Mouse (Mus musculus) CH12.LX (cell line): Measurements from ENCODE around the gene Adora1. TPM values are rescaled to one million over a fixed set of nuclear protein-coding genes. Genes with fewer than 3 reads are reported as not detected.
"Not testable (repeated sequence)": the region's sequence is repeated elsewhere in the genome, so short reads cannot be mapped to it uniquely, and the experiment has no call there.

Experiments used
- DNase-seq: peaks from one replicate; pipeline ENCODE4 v3.0.0-alpha.2; 2013; ENCODE audit errors: extremely low read depth
- H3K27ac ChIP-seq: 2 replicates; pipeline ENCODE4 v1.5.1; 2012; ENCODE audit warnings: low read depth, mild to moderate bottlenecking, control low read depth, moderate library complexity; ENCODE audit not compliant: insufficient read depth
- H3K27me3 ChIP-seq: replicated peaks from 2 replicates; pipeline ENCODE3; 2012; ENCODE audit warnings: inconsistent platforms
- H3K36me3 ChIP-seq, 2 experiments: replicated peaks in 1 of 2; 2 replicates each; pipeline versions ENCODE3 to v1.6.1; 2012; ENCODE audit warnings: inconsistent platforms in 1 of 2, low read length in 1 of 2, mild to moderate bottlenecking in 1 of 2, mixed read lengths in 1 of 2, moderate library complexity in 1 of 2; ENCODE audit not compliant: control insufficient read depth in 1 of 2, insufficient read depth in 1 of 2
- H3K4me1 ChIP-seq, 2 experiments: 2 replicates each; pipeline ENCODE4 v1.6.1; 2012; ENCODE audit warnings: inconsistent platforms in 1 of 2, moderate library complexity in 1 of 2; ENCODE audit not compliant: insufficient read depth in 2 of 2, control insufficient read depth in 1 of 2
- H3K4me2 ChIP-seq: 2 replicates; pipeline ENCODE4 v1.6.1; 2012; ENCODE audit warnings: low read depth, mild to moderate bottlenecking, control low read depth; ENCODE audit not compliant: poor library complexity, insufficient read depth, severe bottlenecking
- H3K4me3 ChIP-seq, 3 experiments: fragments of 150-350 bp in 1 of 3; sonication (generic) in 1 of 3; replicated peaks in 1 of 3; 2 replicates each; pipeline versions ENCODE3 to v1.5.1; 2011 to 2012; ENCODE audit warnings: low read depth in 2 of 3, low read length in 2 of 3, mild to moderate bottlenecking in 2 of 3, moderate library complexity in 2 of 3, control low read depth in 1 of 3, improper control_type of control experiment in 1 of 3, inconsistent platforms in 1 of 3, mixed read lengths in 1 of 3; ENCODE audit not compliant: poor library complexity in 1 of 3
- H3K79me2 ChIP-seq: replicated peaks from 2 replicates; pipeline ENCODE4 v1.6.1; 2012; ENCODE audit warnings: mild to moderate bottlenecking, moderate library complexity; ENCODE audit not compliant: control insufficient read depth, poor library complexity, insufficient read depth, severe bottlenecking; ENCODE audit errors: extremely low read depth
- H3K9ac ChIP-seq: 2 replicates; pipeline ENCODE4 v1.6.1; 2012; ENCODE audit warnings: low read depth, mild to moderate bottlenecking, control low read depth, moderate library complexity; ENCODE audit not compliant: insufficient read depth
- H3K9me3 ChIP-seq: replicated peaks from 2 replicates; pipeline ENCODE3; 2012; ENCODE audit warnings: low read length, inconsistent platforms, mixed read lengths
- CHD1 ChIP-seq: IDR thresholded peaks from 2 replicates; pipeline ENCODE4 v1.6.1; 2012; ENCODE audit warnings: low read depth, low read length, improper control_type of control experiment, inconsistent platforms
- CTCF ChIP-seq, 2 experiments: IDR thresholded peaks in 1 of 2; conservative IDR thresholded peaks in 1 of 2; 2 replicates each; pipeline ENCODE4 v1.5.1; 2011 to 2012; ENCODE audit warnings: low read depth in 2 of 2, low read length in 2 of 2, improper control_type of control experiment in 1 of 2, inconsistent platforms in 1 of 2, mild to moderate bottlenecking in 1 of 2, moderate library complexity in 1 of 2
- EP300 ChIP-seq: IDR thresholded peaks from 2 replicates; pipeline ENCODE4 v1.6.1; 2011; ENCODE audit warnings: low read length, improper control_type of control experiment
- GABPA ChIP-seq: IDR thresholded peaks from 2 replicates; pipeline ENCODE4 v1.6.1; 2012; ENCODE audit warnings: low read depth, low read length, improper control_type of control experiment, inconsistent platforms; ENCODE audit not compliant: insufficient replicate concordance
- HCFC1 ChIP-seq: IDR thresholded peaks from 2 replicates; pipeline ENCODE4 v1.6.1; 2012; ENCODE audit warnings: low read depth, mild to moderate bottlenecking, inconsistent platforms, low read length, improper control_type of control experiment
- IRF4 ChIP-seq: IDR thresholded peaks from 2 replicates; pipeline ENCODE4 v1.6.1; 2014; ENCODE audit warnings: low read depth, mild to moderate bottlenecking, inconsistent platforms, low read length, improper control_type of control experiment
- JUND ChIP-seq: conservative IDR thresholded peaks from 2 replicates; pipeline ENCODE4 v1.6.1; 2011; ENCODE audit warnings: low read depth, low read length, improper control_type of control experiment
- MAX ChIP-seq: IDR thresholded peaks from 2 replicates; pipeline ENCODE4 v1.6.1; 2011; ENCODE audit warnings: low read length, improper control_type of control experiment
- MEF2A ChIP-seq: IDR thresholded peaks from 2 replicates; pipeline ENCODE4 v1.6.1; 2014; ENCODE audit warnings: low read depth, mild to moderate bottlenecking, inconsistent platforms, low read length, improper control_type of control experiment, borderline replicate concordance
- MYC ChIP-seq: IDR thresholded peaks from 2 replicates; pipeline ENCODE4 v1.6.1; 2011; ENCODE audit warnings: low read depth, mild to moderate bottlenecking, improper control_type of control experiment, low read length
- NELFE ChIP-seq: IDR thresholded peaks from 2 replicates; pipeline ENCODE4 v1.6.1; 2011; ENCODE audit warnings: low read depth, low read length, improper control_type of control experiment
- POLR2A ChIP-seq: IDR thresholded peaks from 2 replicates; pipeline ENCODE4 v1.6.1; 2011; ENCODE audit warnings: low read depth, mild to moderate bottlenecking, improper control_type of control experiment, low read length
- SMC3 ChIP-seq: IDR thresholded peaks from 2 replicates; pipeline ENCODE4 v1.6.1; 2011; ENCODE audit warnings: low read depth, low read length, improper control_type of control experiment
- TBP ChIP-seq: conservative IDR thresholded peaks from 2 replicates; pipeline ENCODE4 v1.6.1; 2011; ENCODE audit warnings: low read depth, low read length, improper control_type of control experiment
- UBTF ChIP-seq: IDR thresholded peaks from 2 replicates; pipeline ENCODE4 v1.6.1; 2012; ENCODE audit warnings: low read depth, mild to moderate bottlenecking, inconsistent platforms, low read length, improper control_type of control experiment, moderate library complexity
- USF1 ChIP-seq: IDR thresholded peaks from 2 replicates; pipeline ENCODE4 v1.6.1; 2014; ENCODE audit warnings: low read depth, mild to moderate bottlenecking, inconsistent platforms, low read length, improper control_type of control experiment
- ZKSCAN1 ChIP-seq: IDR thresholded peaks from 2 replicates; pipeline ENCODE4 v1.6.1; 2012; ENCODE audit warnings: low read depth, inconsistent platforms, low read length, improper control_type of control experiment, borderline replicate concordance
- dilution Hi-C: fragments of 300-500 bp; cut with MboI; formaldehyde crosslinking; loops from 2 replicates; pipeline ENCODE4 v1.14.3; 2020; ENCODE audit warnings: low sequenced_read_pairs; ENCODE audit not compliant: extremely low pct_unique_long_range_greater_than_20kb, extremely low pct_ligation_motif_present
- in situ Hi-C: fragments of 300-500 bp; cut with MboI; formaldehyde crosslinking; loops from 3 replicates; pipeline ENCODE4 v1.14.3; 2019; ENCODE audit warnings: low sequenced_read_pairs, low pct_ligation_motif_present, low pct_unique_long_range_greater_than_20kb, mixed read lengths
- polyA plus RNA-seq: library from polyadenylated mRNA; unstranded; fragments of >175 nt; gene quantifications from 2 replicates; pipeline ENCODE4 v1.2.1, GENCODE M21; 2012; ENCODE audit warnings: low read depth; ENCODE audit not compliant: insufficient read length
- total RNA-seq, 2 experiments: library from RNA; depleted of rRNA; stranded (reverse); fragments of 300-350 nt in 1 of 2; fragments of >200 nt in 1 of 2; gene quantifications; 2 replicates each; pipeline ENCODE4 v1.2.3; 2012 to 2014

Adora1 gene
- total and polyA plus RNA-seq, 3 experiments, result 0.20 TPM; not detected in 2

GRCm38 (mm10) chr1:134264341-134264740, 29.1 kb upstream of the Adora1 start:
- dilution Hi-C loops (no loop called here), in situ Hi-C loops (no loop called here)
- TF ChIP-seq TBP, result no peak
- no peak for TF ChIP-seq GABPA
- TF ChIP-seq ZKSCAN1, result no peak
- TF ChIP-seq NELFE, result no peak
- no peak for TF ChIP-seq MEF2A
- TF ChIP-seq IRF4, result no peak
- TF ChIP-seq UBTF, result no peak
- no peak for TF ChIP-seq CHD1
- TF ChIP-seq EP300, result no peak
- TF ChIP-seq CTCF (conservative IDR thresholded peaks at IDR 0.05 in 1 of 2, IDR thresholded peaks at IDR 0.05 in 1 of 2; ENCODE audit: low read depth in 2 of 2, low read length in 2 of 2), result no peak
- no peak for TF ChIP-seq HCFC1
- no peak for TF ChIP-seq POLR2A
- no peak for TF ChIP-seq MYC
- no peak for TF ChIP-seq MAX
- no peak for TF ChIP-seq SMC3
- TF ChIP-seq JUND, result no peak
- no peak for TF ChIP-seq USF1
- H3K4me2 ChIP-seq, result no peak overlapping the region
- H3K79me2 ChIP-seq, result no peaks in the 10 kb centered on the region
- 0 out of 4 replicates have a peak, but pooled peaks cover 0 to 3% of the 10 kb centered on the region in 2 experiments for H3K4me1 ChIP-seq
- H3K27me3 ChIP-seq, result no peaks in the 10 kb centered on the region
- no peak overlapping the region for H3K27ac ChIP-seq
- no peak overlapping the region for H3K4me3 ChIP-seq
- no peak overlapping the region for H3K9ac ChIP-seq
- peaks cover 15% of the 10 kb centered on the region for H3K9me3 ChIP-seq
- no peak for DNase-seq
- no peaks in the 10 kb centered on the region for H3K36me3 ChIP-seq

- H3K27me3 ChIP-seq, H3K79me2 ChIP-seq, H3K36me3 ChIP-seq, DNase-seq, H3K4me2 ChIP-seq, H3K27ac ChIP-seq, H3K9ac ChIP-seq, dilution Hi-C loops, H3K4me3 ChIP-seq, H3K9me3 ChIP-seq: not testable (repeated sequence)
- in situ Hi-C loops, result loop anchor here (10.0 kb wide), 1 partner anchor 45 kb away; no protein-coding TSS in a partner anchor
- H3K4me1 ChIP-seq, result peaks cover 2 to 11% of the 10 kb centered on the region in 2 experiments; a peak in 2 of 4 replicates
Observed at GRCm38 (mm10) chr1:134249681-134250080, 14.4 kb upstream of the Adora1 start.
